Mouse (Mus musculus) heart, embryonic 14.5 days (tissue): ENCODE results near the gene Ccnl1. TPM values are rescaled to one million over a fixed set of nuclear protein-coding genes. Genes with fewer than 3 reads are reported as not detected.

Experiments
- ATAC-seq: fragments of 200-750 bp; cut with Nextera tagmentation; 2 replicates; pipeline ENCODE4 v1.8.0; 2017; ENCODE audit warnings: low read depth, moderate TSS enrichment; ENCODE audit not compliant: insufficient number of reproducible peaks, insufficient read depth, low FRiP score
- H3K27ac ChIP-seq, 2 experiments: fragments of 200-500 bp in 1 of 2; fragments of 300-500 bp in 1 of 2; sonication (generic) in 1 of 2; replicated peaks in 1 of 2; 2 replicates each; pipeline ENCODE4 v1.5.1; 2012 to 2014; ENCODE audit warnings: low read depth in 2 of 2, low read length in 2 of 2, control low read depth in 1 of 2, mild to moderate bottlenecking in 1 of 2, mixed read lengths in 1 of 2; ENCODE audit not compliant: control insufficient read depth in 1 of 2, insufficient read depth in 1 of 2
- H3K27me3 ChIP-seq: fragments of 300-500 bp; sonication (generic); 2 replicates; pipeline ENCODE4 v1.6.1; 2014; ENCODE audit warnings: mild to moderate bottlenecking, low read length, control low read depth; ENCODE audit not compliant: control insufficient read depth, insufficient read depth
- H3K36me3 ChIP-seq: fragments of 300-500 bp; sonication (generic); 2 replicates; pipeline ENCODE4 v1.6.1; 2014; ENCODE audit warnings: mild to moderate bottlenecking, control low read depth, low read length, mixed read lengths; ENCODE audit not compliant: control insufficient read depth, insufficient read depth
- H3K4me1 ChIP-seq, 2 experiments: fragments of 200-500 bp in 1 of 2; fragments of 300-500 bp in 1 of 2; sonication (generic) in 1 of 2; 2 replicates each; pipeline ENCODE4 v1.6.1; 2012 to 2014; ENCODE audit warnings: low read length in 2 of 2, control low read depth in 1 of 2, mixed read lengths in 1 of 2; ENCODE audit not compliant: control insufficient read depth in 2 of 2, insufficient read depth in 2 of 2
- H3K4me2 ChIP-seq: fragments of 300-500 bp; sonication (generic); 2 replicates; pipeline ENCODE4 v1.6.1; 2014; ENCODE audit warnings: mild to moderate bottlenecking, low read length
- H3K4me3 ChIP-seq, 2 experiments: fragments of 200-500 bp in 1 of 2; fragments of 300-500 bp in 1 of 2; sonication (generic) in 1 of 2; 2 replicates each; pipeline ENCODE4 v1.5.1; 2012 to 2014; ENCODE audit warnings: low read length in 2 of 2, mild to moderate bottlenecking in 2 of 2, control low read depth in 1 of 2, low read depth in 1 of 2, moderate library complexity in 1 of 2; ENCODE audit not compliant: control insufficient read depth in 1 of 2, insufficient read depth in 1 of 2
- H3K9ac ChIP-seq: fragments of 300-500 bp; sonication (generic); 2 replicates; pipeline ENCODE4 v1.6.1; 2014; ENCODE audit warnings: mild to moderate bottlenecking, low read length
- H3K9me3 ChIP-seq: fragments of 300-500 bp; sonication (generic); 2 replicates; pipeline ENCODE4 v1.6.1; 2016; ENCODE audit warnings: low read length, control low read depth; ENCODE audit not compliant: control insufficient read depth
- WGBS: fragments of 180-500 bp; shearing (Covaris S2); extraction: QIAGEN DNeasy Blood & Tissue Kit; methylation state at CpG from one replicate; pipeline ENCODE4 v1.1.7; 2014; 5-methylcytosine and 5-hydroxymethylcytosine counted together
- polyA plus RNA-seq: library from polyadenylated mRNA; unstranded; fragments of >200 nt; fragmentation: Nextera tagmentation; extraction: Ambion mirVana; gene quantifications from 2 replicates; pipeline ENCODE4 v1.2.1, GENCODE M21; 2014

Gene Ccnl1
- polyA plus RNA-seq, 1 experiment from 2014 or later: 77.4 TPM

DNA sequence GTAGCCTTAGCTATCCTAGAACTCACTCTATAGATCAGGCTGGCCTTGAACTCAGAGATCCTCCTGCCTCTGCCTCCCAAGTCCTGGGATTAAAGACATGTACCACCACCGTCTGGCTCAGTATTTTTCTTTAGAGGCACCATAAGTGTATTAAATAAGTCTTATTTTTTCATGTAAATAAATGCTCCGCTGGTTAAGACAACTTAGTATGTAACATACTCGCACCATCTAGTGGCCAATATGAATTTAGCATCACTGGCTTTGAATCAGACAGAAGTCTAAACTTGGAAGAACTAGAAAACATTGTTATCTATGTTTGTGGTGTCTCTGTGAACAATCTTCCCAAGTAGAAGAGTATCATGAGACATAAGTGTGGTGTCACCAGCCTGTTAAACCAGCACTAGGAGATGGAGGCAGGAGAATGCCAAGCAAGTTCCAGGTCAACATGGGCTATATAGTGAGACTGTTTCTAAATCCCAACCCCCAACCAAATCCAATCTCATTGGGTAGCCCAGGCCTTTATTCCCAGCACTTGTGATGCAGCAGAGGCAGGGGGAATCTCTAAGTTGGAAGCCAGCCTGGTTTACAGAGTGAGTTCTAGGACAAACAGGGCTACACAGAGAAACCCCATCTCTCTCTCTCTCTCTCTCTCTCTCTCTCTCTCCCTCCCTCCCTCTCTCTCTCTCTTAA lies 33.1 kb upstream of the Ccnl1 start:
- Histone ChIP-seq H3K4me1 (no peaks in the 10 kb centered on the region), H3K9ac (no peak overlapping the region), H3K27ac (no peak overlapping the region), H3K27me3 (no peaks in the 10 kb centered on the region), H3K9me3 (no peaks in the 10 kb centered on the region), H3K4me2 (no peak overlapping the region), H3K36me3 (no peaks in the 10 kb centered on the region), H3K4me3 (no peak overlapping the region)
- no peak; the same call in 1 of the 2 replicates for ATAC-seq
- 14% methylated on average over 3 of the region's 3 CpGs for whole genome bisulfite sequencing

DNA sequence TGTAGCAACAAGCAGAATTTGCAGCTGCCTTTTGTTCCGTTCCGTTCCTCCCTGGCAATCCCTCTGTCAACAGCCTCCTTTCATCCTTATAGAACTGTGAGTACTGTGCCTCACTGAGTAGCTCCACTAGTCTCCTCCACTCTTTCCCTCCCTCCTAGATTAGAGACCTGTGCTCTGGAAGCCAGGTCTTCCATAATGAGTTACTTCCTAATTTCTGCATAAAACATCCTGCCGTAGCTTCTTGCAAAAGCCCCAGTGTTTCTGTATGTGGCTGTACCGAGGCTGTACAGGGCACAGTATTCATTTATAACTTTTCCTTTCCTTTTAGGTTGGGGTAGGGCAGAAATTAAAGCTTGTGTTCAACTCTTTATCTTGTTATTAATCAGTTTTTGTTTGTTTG lies 32.5 kb upstream of the Ccnl1 start:
- H3K9me3 ChIP-seq: no peaks in the 10 kb centered on the region
- no peak overlapping the region for H3K9ac ChIP-seq
- H3K27me3 ChIP-seq: no peaks in the 10 kb centered on the region
- no peak overlapping the region for H3K4me2 ChIP-seq
- no peaks in the 10 kb centered on the region for H3K4me1 ChIP-seq
- 55% methylated on average over 4 of the region's 4 CpGs for WGBS
- H3K4me3 ChIP-seq: no peak overlapping the region
- no peaks in the 10 kb centered on the region for H3K36me3 ChIP-seq
- no peak for ATAC-seq
- H3K27ac ChIP-seq: no peak overlapping the region

DNA sequence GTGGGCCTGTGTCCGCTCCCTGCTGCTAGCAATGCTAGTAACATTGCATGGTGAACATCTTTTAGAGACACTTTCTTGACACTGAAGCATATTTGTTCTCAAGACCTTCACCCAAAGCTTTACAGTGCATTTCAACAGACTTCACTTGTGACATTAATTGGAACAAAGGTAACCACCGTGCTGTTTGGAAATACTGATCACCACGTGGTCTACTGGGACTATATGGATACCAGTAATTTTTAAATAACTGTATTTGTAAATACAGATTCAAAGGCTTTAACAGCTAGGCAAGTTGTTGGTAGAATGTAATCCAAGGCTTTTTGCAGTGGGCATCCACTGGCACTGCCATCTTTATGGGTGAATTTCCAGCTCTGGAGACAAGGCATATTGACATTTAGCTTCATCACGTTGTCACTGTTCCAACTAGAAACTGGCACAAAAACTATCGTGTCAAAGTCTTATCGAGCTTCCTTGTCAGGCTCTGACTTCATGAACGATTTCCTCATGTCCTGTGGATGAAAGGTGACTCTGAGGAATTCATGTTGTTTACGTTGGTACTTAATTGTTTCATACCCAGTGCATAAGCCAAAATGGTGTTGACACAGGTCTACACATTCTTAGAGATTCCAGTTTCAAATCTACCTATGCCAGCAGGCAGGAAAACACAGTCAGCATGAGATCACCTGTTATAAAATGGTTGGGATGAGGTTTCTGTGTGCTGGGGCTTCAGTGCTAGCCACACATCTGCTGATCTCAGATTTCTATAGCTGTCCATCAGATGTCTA lies 30.9 kb upstream of the Ccnl1 start:
- H3K4me3 ChIP-seq: no peak overlapping the region
- no peaks in the 10 kb centered on the region for H3K27me3 ChIP-seq
- 65% methylated on average over 8 of the region's 8 CpGs for WGBS
- no peaks in the 10 kb centered on the region for H3K9me3 ChIP-seq
- no peak overlapping the region for H3K9ac ChIP-seq
- ATAC-seq: no peak
- no peaks in the 10 kb centered on the region for H3K36me3 ChIP-seq
- no peak overlapping the region for H3K4me2 ChIP-seq
- no peak overlapping the region for H3K27ac ChIP-seq
- H3K4me1 ChIP-seq: no peaks in the 10 kb centered on the region

DNA sequence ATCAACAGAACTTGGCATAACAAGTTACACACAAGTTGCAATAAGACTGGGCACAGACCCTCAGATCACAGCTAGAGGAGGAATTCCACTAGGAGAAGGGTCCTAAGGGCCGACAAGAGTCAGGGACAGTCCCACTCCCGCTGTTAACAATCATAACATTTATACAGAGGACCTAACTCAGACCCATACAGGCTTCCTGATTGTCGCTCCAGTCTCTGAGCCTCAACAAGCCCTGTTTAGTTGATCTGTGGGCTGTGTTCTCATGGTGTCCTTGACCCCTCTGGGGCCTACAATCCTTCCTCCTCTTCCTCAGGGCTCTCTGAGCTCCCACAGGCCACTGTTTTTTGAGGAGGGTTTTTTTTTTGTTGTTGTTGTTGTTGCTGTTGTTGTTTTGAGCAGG lies 18.2 kb upstream of the Ccnl1 start:
- Histone ChIP-seq H3K9ac (no peak overlapping the region), H3K36me3 (no peaks in the 10 kb centered on the region), H3K4me2 (no peak overlapping the region), H3K4me1 (peaks cover 2 to 10% of the 10 kb centered on the region in 2 experiments; a peak in 3 of 4 replicates), H3K27ac (peak overlapping the region; percentile 43 to 99; a peak in 2 of 4 replicates), H3K27me3 (no peaks in the 10 kb centered on the region), H3K4me3 (no peak overlapping the region), H3K9me3 (no peaks in the 10 kb centered on the region)
- 45% methylated on average over 3 of the region's 3 CpGs for WGBS
- ATAC-seq: no peak

DNA sequence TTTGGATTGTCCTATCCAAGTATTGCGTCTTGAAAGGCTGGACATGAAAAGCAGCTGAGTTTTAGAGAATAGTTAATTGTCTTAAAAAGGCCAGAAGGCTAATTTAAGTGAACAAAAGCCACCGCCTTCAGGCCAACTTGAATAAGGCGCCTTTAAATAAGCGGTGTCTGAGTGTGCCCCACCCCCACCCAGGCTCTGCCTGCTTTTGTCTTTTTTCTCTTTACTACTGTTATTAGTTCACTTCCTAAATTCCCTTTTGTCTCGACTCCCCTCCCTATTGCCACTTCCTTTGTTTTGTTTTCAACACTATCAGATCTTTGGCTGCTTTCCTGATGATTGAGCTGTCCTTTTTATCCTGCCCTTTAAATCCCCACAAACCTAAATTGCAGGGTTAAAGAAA lies 17.3 kb upstream of the Ccnl1 start:
- Histone ChIP-seq H3K27ac (peak overlapping the region; percentile 88 to 99), H3K9ac (peak overlapping the region; percentile 70), H3K9me3 (no peaks in the 10 kb centered on the region), H3K4me2 (peak overlapping the region; percentile 80), H3K4me1 (peaks cover 2 to 10% of the 10 kb centered on the region in 2 experiments; a peak in 3 of 4 replicates), H3K27me3 (no peaks in the 10 kb centered on the region), H3K4me3 (peak overlapping the region in 1 of 2 experiments; percentile 53; a peak in 2 of 4 replicates), H3K36me3 (no peaks in the 10 kb centered on the region)
- no peak for ATAC-seq
- 9% methylated on average over 5 of the region's 5 CpGs for WGBS

DNA sequence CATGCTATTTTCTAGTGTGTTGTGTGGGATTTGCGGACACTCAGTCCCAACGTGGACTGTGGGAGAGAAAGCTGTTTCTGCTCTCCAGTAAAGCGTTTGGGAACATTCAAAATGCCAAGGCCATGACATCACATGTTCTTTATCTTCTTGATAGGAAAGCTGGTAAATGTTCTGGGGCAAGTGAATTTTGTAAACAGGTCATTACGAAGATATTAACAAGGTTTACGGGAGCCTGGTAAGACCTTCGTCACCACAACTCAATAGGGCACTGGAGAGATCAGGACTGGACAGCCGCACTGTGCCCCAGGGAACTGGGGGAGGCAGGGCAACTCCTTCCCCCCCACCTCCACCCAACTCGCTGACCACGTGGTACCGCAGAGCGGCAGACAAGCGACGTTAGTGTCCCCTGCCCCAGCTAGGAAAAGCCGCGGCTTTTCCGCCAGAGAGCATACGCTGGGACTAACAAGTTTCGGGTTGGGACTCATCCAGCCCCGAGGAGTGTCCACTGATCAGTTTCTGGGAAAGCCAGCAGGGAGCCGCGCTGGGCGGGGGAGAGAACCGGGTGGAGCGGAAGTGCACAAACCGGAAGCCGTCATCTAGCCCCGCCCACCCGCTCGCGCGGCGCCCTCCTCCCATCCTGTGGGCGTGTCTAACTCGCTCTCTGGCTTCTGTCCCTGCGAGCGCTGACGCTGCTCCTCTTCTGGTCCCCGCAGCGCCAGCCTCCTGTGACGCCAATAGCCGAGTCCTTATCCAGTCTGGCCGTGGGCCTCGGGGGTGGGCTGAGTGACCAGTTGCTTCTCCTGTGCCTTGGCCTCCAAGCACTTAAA lies 16.4 kb upstream of the Ccnl1 start:
- Histone ChIP-seq H3K9me3 (no peaks in the 10 kb centered on the region), H3K36me3 (no peaks in the 10 kb centered on the region), H3K4me1 (peaks cover 2 to 10% of the 10 kb centered on the region in 2 experiments; a peak in 3 of 4 replicates), H3K4me3 (peak overlapping the region; percentile 53 to 77), H3K9ac (peak overlapping the region; percentile 75), H3K27me3 (no peaks in the 10 kb centered on the region), H3K4me2 (peak overlapping the region; percentile 80), H3K27ac (peak overlapping the region; percentile 99 to 100)
- under 1% methylated on average over 39 of the region's 43 CpGs for WGBS
- ATAC-seq: peak; percentile 95

DNA sequence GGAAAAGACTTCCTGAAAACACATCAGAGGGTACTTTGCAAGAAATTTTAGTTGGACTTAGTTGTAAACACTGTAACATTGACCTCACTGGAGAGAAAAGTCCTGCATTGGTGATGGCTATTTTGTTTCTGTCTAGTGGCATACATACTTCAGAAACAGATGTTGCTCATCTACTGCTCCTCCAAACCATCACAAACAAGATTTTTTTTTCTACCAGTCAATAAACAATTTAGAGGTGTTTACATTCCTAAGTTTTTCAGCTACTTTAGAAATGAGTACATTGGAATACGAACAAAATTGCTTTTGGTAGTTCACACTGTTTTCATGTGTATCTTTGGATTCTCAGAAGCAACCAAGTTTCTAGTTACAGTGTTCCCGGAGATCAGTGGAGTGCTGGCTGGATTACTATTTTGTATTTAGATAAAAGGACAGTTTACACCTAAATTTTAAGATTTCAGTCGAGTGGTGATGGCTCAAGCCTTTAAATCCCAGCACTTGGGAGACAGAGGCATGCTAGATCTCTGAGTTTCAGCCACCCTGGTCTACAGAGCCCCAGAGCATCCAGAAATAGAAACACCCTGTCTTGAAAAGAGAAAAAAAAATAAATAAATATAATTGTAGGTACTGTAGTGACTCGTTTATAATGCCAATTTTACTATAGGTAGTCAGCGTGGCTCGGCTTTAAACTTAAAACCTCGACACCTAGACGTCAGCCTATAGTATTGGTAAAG lies 15.6 kb upstream of the Ccnl1 start:
- peak overlapping the region; percentile 99 to 100 for H3K27ac ChIP-seq
- peak overlapping the region; percentile 75 for H3K9ac ChIP-seq
- H3K36me3 ChIP-seq: no peaks in the 10 kb centered on the region
- no peaks in the 10 kb centered on the region for H3K9me3 ChIP-seq
- H3K27me3 ChIP-seq: no peaks in the 10 kb centered on the region
- H3K4me2 ChIP-seq: peak overlapping the region; percentile 80
- no peak for ATAC-seq
- H3K4me3 ChIP-seq: peak overlapping the region; percentile 53 to 77
- peaks cover 2 to 10% of the 10 kb centered on the region in 2 experiments; a peak in 3 of 4 replicates for H3K4me1 ChIP-seq
- WGBS: 16% methylated on average over 8 of the region's 8 CpGs
